Mouse (Mus musculus): ENCODE measurements at regions not wholly inside any gene's neighbourhood (a gene's known extent, or its start where the extent isn't known, plus 50 kb on each side); places are given as distances from the start of the nearest gene placed in this dataset.

- DNase-seq (peak; percentile 39), ATAC-seq (peak; percentile 46)
- no peak overlapping the region for H3K4me2 ChIP-seq (ENCODE audit: low read depth)
- peak overlapping the region; percentile 37; the same call in 1 of the 2 replicates for H3K27ac ChIP-seq (ENCODE audit: low read depth, low read length)
- TF ChIP-seq CTCF (IDR thresholded peaks at IDR 0.05; ENCODE audit: low read depth), result no peak
- no peak overlapping the region for H3K9ac ChIP-seq
- WGBS, result 66% methylated on average over 10 of the region's 10 CpGs
- H3K9me3 ChIP-seq (ENCODE audit: low read length), result no peaks in the 10 kb centered on the region
- no peaks in the 10 kb centered on the region for H3K36me3 ChIP-seq (ENCODE audit: insufficient read depth)
- no peaks in the 10 kb centered on the region for H3K27me3 ChIP-seq (ENCODE audit: insufficient read depth, low read length)
- H3K4me3 ChIP-seq (ENCODE audit: low read depth, low read length), result no peak overlapping the region
- peaks cover 26% of the 10 kb centered on the region; the same call in 1 of the 2 replicates for H3K4me1 ChIP-seq (ENCODE audit: insufficient read depth)
Observed at GRCm38 (mm10) chr8:10869866-10870265, 138.4 kb downstream of the Irs2 start.

- DNase-seq, result no peak
- no peak for ATAC-seq
- Histone ChIP-seq H3K4me3 (ENCODE audit: low read depth, low read length) (no peak overlapping the region), H3K9me3 (ENCODE audit: low read length) (no peaks in the 10 kb centered on the region), H3K36me3 (ENCODE audit: insufficient read depth) (no peaks in the 10 kb centered on the region), H3K27me3 (ENCODE audit: insufficient read depth, low read length) (no peaks in the 10 kb centered on the region), H3K4me1 (ENCODE audit: insufficient read depth) (peaks cover 21% of the 10 kb centered on the region; the same call in 1 of the 2 replicates), H3K9ac (no peak overlapping the region), H3K4me2 (ENCODE audit: low read depth) (no peak overlapping the region), H3K27ac (ENCODE audit: low read depth, low read length) (no peak overlapping the region)
- WGBS, result 79% methylated on average over 7 of the region's 7 CpGs
- no peak for TF ChIP-seq CTCF (IDR thresholded peaks at IDR 0.05; ENCODE audit: low read depth)
Observed at GRCm38 (mm10) chr8:10866696-10867395, 141.4 kb downstream of the Irs2 start.

- no peak overlapping the region for H3K4me3 ChIP-seq (ENCODE audit: low read depth, low read length)
- H3K36me3 ChIP-seq (ENCODE audit: insufficient read depth), result no peaks in the 10 kb centered on the region
- WGBS, result 78% methylated on average over 11 of the region's 11 CpGs
- no peaks in the 10 kb centered on the region for H3K27me3 ChIP-seq (ENCODE audit: insufficient read depth, low read length)
- ATAC-seq (no peak), DNase-seq (no peak)
- H3K9ac ChIP-seq, result no peak overlapping the region
- H3K4me2 ChIP-seq (ENCODE audit: low read depth), result no peak overlapping the region
- no peak overlapping the region for H3K27ac ChIP-seq (ENCODE audit: low read depth, low read length)
- no peaks in the 10 kb centered on the region for H3K9me3 ChIP-seq (ENCODE audit: low read length)
- peaks cover 15% of the 10 kb centered on the region; the same call in 1 of the 2 replicates for H3K4me1 ChIP-seq (ENCODE audit: insufficient read depth)
- TF ChIP-seq CTCF (IDR thresholded peaks at IDR 0.05; ENCODE audit: low read depth), result no peak
Observed at GRCm38 (mm10) chr8:10865941-10866513, 142.2 kb downstream of the Irs2 start.

- TF ChIP-seq CTCF (IDR thresholded peaks at IDR 0.05; ENCODE audit: low read depth), result no peak
- WGBS, result 28% methylated on average over 8 of the region's 8 CpGs
- DNase-seq (no peak), ATAC-seq (0 out of 2 replicates have a peak, but pooled peaks have one; percentile 21)
- no peak overlapping the region for H3K9ac ChIP-seq
- H3K4me1 ChIP-seq (ENCODE audit: insufficient read depth), result peaks cover 11% of the 10 kb centered on the region; the same call in 1 of the 2 replicates
- no peaks in the 10 kb centered on the region for H3K36me3 ChIP-seq (ENCODE audit: insufficient read depth)
- H3K4me2 ChIP-seq (ENCODE audit: low read depth), result no peak overlapping the region
- no peak overlapping the region for H3K27ac ChIP-seq (ENCODE audit: low read depth, low read length)
- H3K27me3 ChIP-seq (ENCODE audit: insufficient read depth, low read length), result no peaks in the 10 kb centered on the region
- no peaks in the 10 kb centered on the region for H3K9me3 ChIP-seq (ENCODE audit: low read length)
- H3K4me3 ChIP-seq (ENCODE audit: low read depth, low read length), result no peak overlapping the region
Observed at GRCm38 (mm10) chr8:10865415-10865821, 142.8 kb downstream of the Irs2 start.

- Histone ChIP-seq H3K4me1 (ENCODE audit: insufficient read depth) (0 out of 2 replicates have a peak, but pooled peaks cover 6% of the 10 kb centered on the region), H3K4me2 (ENCODE audit: low read depth) (no peak overlapping the region), H3K27me3 (ENCODE audit: insufficient read depth, low read length) (no peaks in the 10 kb centered on the region), H3K4me3 (ENCODE audit: low read depth, low read length) (no peak overlapping the region), H3K9ac (no peak overlapping the region), H3K9me3 (ENCODE audit: low read length) (no peaks in the 10 kb centered on the region), H3K27ac (ENCODE audit: low read depth, low read length) (no peak overlapping the region), H3K36me3 (ENCODE audit: insufficient read depth) (no peaks in the 10 kb centered on the region)
- no peak for DNase-seq
- 91% methylated on average over 13 of the region's 13 CpGs for WGBS
- no peak for TF ChIP-seq CTCF (IDR thresholded peaks at IDR 0.05; ENCODE audit: low read depth)
- no peak for ATAC-seq
Observed at GRCm38 (mm10) chr8:10862442-10862841, 145.8 kb downstream of the Irs2 start.

- TF ChIP-seq CTCF (IDR thresholded peaks at IDR 0.05; ENCODE audit: low read depth), result no peak
- Histone ChIP-seq H3K27ac (ENCODE audit: low read depth, low read length) (no peak overlapping the region), H3K36me3 (ENCODE audit: insufficient read depth) (no peaks in the 10 kb centered on the region), H3K4me2 (ENCODE audit: low read depth) (no peak overlapping the region), H3K9ac (no peak overlapping the region), H3K4me3 (ENCODE audit: low read depth, low read length) (no peak overlapping the region), H3K4me1 (ENCODE audit: insufficient read depth) (0 out of 2 replicates have a peak, but pooled peaks cover 5% of the 10 kb centered on the region), H3K9me3 (ENCODE audit: low read length) (no peaks in the 10 kb centered on the region), H3K27me3 (ENCODE audit: insufficient read depth, low read length) (no peaks in the 10 kb centered on the region)
- ATAC-seq (no peak), DNase-seq (no peak)
- 86% methylated on average over 4 of the region's 4 CpGs for WGBS
Observed at GRCm38 (mm10) chr8:10860810-10861209, 147.4 kb downstream of the Irs2 start.

GRCm38 (mm10) chr8:10857874-10858273 is 150.4 kb downstream of the Irs2 start:
- Histone ChIP-seq H3K4me3 (ENCODE audit: low read depth, low read length) (no peak overlapping the region), H3K9ac (no peak overlapping the region), H3K36me3 (ENCODE audit: insufficient read depth) (no peaks in the 10 kb centered on the region), H3K9me3 (ENCODE audit: low read length) (no peaks in the 10 kb centered on the region), H3K4me2 (ENCODE audit: low read depth) (no peak overlapping the region), H3K4me1 (ENCODE audit: insufficient read depth) (no peaks in the 10 kb centered on the region), H3K27me3 (ENCODE audit: insufficient read depth, low read length) (no peaks in the 10 kb centered on the region), H3K27ac (ENCODE audit: low read depth, low read length) (no peak overlapping the region)
- TF ChIP-seq CTCF (IDR thresholded peaks at IDR 0.05; ENCODE audit: low read depth), result no peak
- 90% methylated on average over 3 of the region's 3 CpGs for WGBS
- DNase-seq (no peak), ATAC-seq (no peak)

All from forebrain, postnatal 0 days (tissue).